ENCODE assay signal across 9 mouse cellular contexts in the genomic region with DNA sequence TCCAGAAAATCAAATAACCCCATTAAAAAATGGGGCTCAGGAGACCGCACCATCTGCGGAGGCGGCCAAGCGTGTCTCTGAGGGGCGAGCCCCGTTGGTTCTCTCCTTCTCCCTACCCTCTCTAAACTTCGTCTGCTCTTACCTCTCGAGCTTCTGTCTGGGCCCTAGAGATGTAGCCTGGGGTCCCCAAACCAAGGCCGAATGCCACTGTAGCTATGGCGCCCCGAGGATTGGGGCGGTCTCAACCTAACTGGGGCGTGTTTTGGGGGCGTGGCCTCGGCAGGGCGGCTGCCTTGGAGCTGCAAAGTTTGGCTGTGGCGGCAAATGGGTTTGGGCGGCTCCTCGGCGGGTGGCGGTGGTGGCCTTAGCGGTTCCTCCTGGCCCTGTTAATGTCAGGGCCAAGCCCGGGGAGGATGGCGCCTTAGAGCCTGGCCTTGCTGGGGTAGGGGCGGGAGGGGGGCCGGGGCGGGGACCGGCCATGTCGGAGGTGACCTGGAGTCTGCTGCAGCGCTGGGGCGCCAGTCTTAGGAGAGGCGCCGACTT. TPM values are rescaled to one million over a fixed set of nuclear protein-coding genes. Genes with fewer than 3 reads are reported as not detected.
DNase-seq lines count a peak whose midpoint lies in the region; ATAC-seq and TF ChIP-seq lines count a peak whose summit lies in the region.
"Not testable (repeated sequence)": the region's sequence is repeated elsewhere in the genome, so short reads cannot be mapped to it uniquely, and the experiment has no call there.
"Had no signal": no experiment of that assay in that cellular context is flagged by ENCODE, and none has a peak within 500 bp of the region (broad histone marks: within the 10 kb centered on the region; RNA-seq: fewer than 3 reads in every experiment).

No protein-coding gene starts in this region.

- H3K27ac ChIP-seq in MEL (ENCODE audit: control insufficient read depth, low read depth, low read length): peak overlapping the region; percentile 60; the same call in 1 of the 2 replicates
- not testable (repeated sequence) for H3K27ac ChIP-seq in forebrain, embryonic 13.5 days; limb, embryonic 10.5 days; lung, embryonic 15.5 days; neural tube, embryonic 12.5 days

- H3K4me2 ChIP-seq in forebrain, embryonic 13.5 days; lung, embryonic 15.5 days: not testable (repeated sequence)
- 0 out of 2 replicates have a peak overlapping the region, but pooled peaks have one; percentile 12 for H3K4me2 ChIP-seq in neural tube, embryonic 12.5 days (replicated peaks)

- 0 out of 2 replicates have a peak, but pooled peaks have one; percentile 13 for ATAC-seq in forebrain, embryonic 13.5 days
- peak; percentile 46; the same call in 1 of the 2 replicates for ATAC-seq in lung, embryonic 15.5 days (ENCODE audit: borderline replicate concordance, extremely low read depth, low FRiP score, low TSS enrichment)
- not testable (repeated sequence) for ATAC-seq in neural tube, embryonic 12.5 days (ENCODE audit: low FRiP score, low read depth)

- TF ChIP-seq RAD21 in MEL (IDR thresholded peaks at IDR 0.05; ENCODE audit: low read depth, low read length): not testable (repeated sequence)

- H3K36me3 ChIP-seq in MEL (ENCODE audit: control insufficient read depth in 1 of 2, insufficient read depth in 2 of 2, low read length in 2 of 2); forebrain, embryonic 13.5 days (ENCODE audit: poor library complexity, severe bottlenecking); limb, embryonic 10.5 days; lung, embryonic 15.5 days; neural tube, embryonic 12.5 days: not testable (repeated sequence)

- TF ChIP-seq POLR2A in MEL (IDR thresholded peaks at IDR 0.05; ENCODE audit: control insufficient read depth in 1 of 2, insufficient read depth in 1 of 2, low read depth in 1 of 2, low read length in 2 of 2, poor library complexity in 1 of 2): not testable (repeated sequence)

- peak overlapping the region; percentile 37 to 68; a peak in 3 of 4 replicates for H3K4me3 ChIP-seq in MEL (ENCODE audit: control insufficient read depth in 1 of 2, insufficient read depth in 1 of 2, low read depth in 2 of 2, low read length in 2 of 2)
- H3K4me3 ChIP-seq in forebrain, embryonic 13.5 days; lung, embryonic 15.5 days; neural tube, embryonic 12.5 days: not testable (repeated sequence)
- peak overlapping the region; percentile 22 for H3K4me3 ChIP-seq in limb, embryonic 10.5 days

- H3K79me2 ChIP-seq in MEL (ENCODE audit: control insufficient read depth, insufficient read depth, low read length, poor library complexity): not testable (repeated sequence)

- 40% methylated on average over 33 of the region's 33 CpGs for WGBS in forebrain, embryonic 13.5 days
- WGBS in limb, embryonic 10.5 days: 42% methylated on average over 33 of the region's 33 CpGs
- WGBS in lung, embryonic 15.5 days: 42% methylated on average over 26 of the region's 33 CpGs
- 39% methylated on average over 33 of the region's 33 CpGs for WGBS in neural tube, embryonic 12.5 days

- TF ChIP-seq CTCF in MEL (IDR thresholded peaks at IDR 0.05 in 2 of 3, conservative IDR thresholded peaks at IDR 0.05 in 1 of 3; ENCODE audit: control insufficient read depth in 1 of 3, insufficient read depth in 1 of 3, low read depth in 2 of 3, low read length in 3 of 3, poor library complexity in 1 of 3, severe bottlenecking in 1 of 3): not testable (repeated sequence)

- H3K9me3 ChIP-seq in MEL (replicated peaks; ENCODE audit: insufficient read depth, low read length); forebrain, embryonic 13.5 days (replicated peaks); limb, embryonic 10.5 days (replicated peaks); lung, embryonic 15.5 days; neural tube, embryonic 12.5 days: not testable (repeated sequence)

- DNase-seq in MEL (ENCODE audit: low read depth, low spot score): peak; percentile 21
- peak; percentile 20 to 29 for DNase-seq in cerebellum, postnatal 25 days
- peak; percentile 20 for DNase-seq in heart, postnatal 4 days
- DNase-seq in limb, embryonic 10.5 days (ENCODE audit: low spot score): not testable (repeated sequence)
- DNase-seq in thymus, postnatal 4 days: peak; percentile 24

- not testable (repeated sequence) for TF ChIP-seq EP300 in MEL (IDR thresholded peaks at IDR 0.05; ENCODE audit: low read depth in 1 of 2, low read length in 2 of 2)

- H3K4me1 ChIP-seq in MEL (ENCODE audit: control insufficient read depth in 1 of 2, insufficient read depth in 2 of 2, low read length in 2 of 2); forebrain, embryonic 13.5 days; limb, embryonic 10.5 days; lung, embryonic 15.5 days; neural tube, embryonic 12.5 days: not testable (repeated sequence)

- H3K27me3 ChIP-seq in MEL (ENCODE audit: control insufficient read depth in 1 of 2, insufficient read depth in 2 of 2, low read length in 2 of 2); forebrain, embryonic 13.5 days; limb, embryonic 10.5 days (ENCODE audit: low read depth, poor library complexity, severe bottlenecking); lung, embryonic 15.5 days; neural tube, embryonic 12.5 days (replicated peaks): not testable (repeated sequence)

- peak overlapping the region; percentile 61 for H3K9ac ChIP-seq in MEL (ENCODE audit: control insufficient read depth, low read depth, low read length, poor library complexity, severe bottlenecking)
- H3K9ac ChIP-seq in forebrain, embryonic 13.5 days; lung, embryonic 15.5 days; neural tube, embryonic 12.5 days: not testable (repeated sequence)

RNA-seq across cellular contexts. Expression of gene Cd209f, which starts 18.4 kb away (rescaled TPM):
- total RNA-seq in MEL (2012; rRNA removed): not detected in 2 replicates
- polyA plus RNA-seq in MEL (2012; ENCODE audit: insufficient read depth in 1 of 2, insufficient read length in 2 of 2, low read depth in 1 of 2, low replicate concordance in 2 of 2, missing spikeins in 1 of 2): not detected
- polyA plus RNA-seq in forebrain, embryonic 13.5 days (2015; fragmentation: Nextera tagmentation; extraction: Ambion mirVana): not detected in 2 replicates
- total RNA-seq in heart, postnatal 4 days (2021): not detected
- polyA plus RNA-seq in limb, embryonic 10.5 days (2016; fragmentation: Nextera tagmentation; extraction: Ambion mirVana): not detected in 2 replicates
- not detected in 2 replicates for polyA plus RNA-seq in lung, embryonic 15.5 days (2015; fragmentation: Nextera tagmentation; extraction: Ambion mirVana)
- polyA plus RNA-seq in neural tube, embryonic 12.5 days (2016; fragmentation: Nextera tagmentation; extraction: Ambion mirVana): not detected in 2 replicates

RNA-seq across cellular contexts. Expression of gene Cd209g, which starts 46.6 kb away (rescaled TPM):
- not detected in 2 replicates for total RNA-seq in MEL (2012; rRNA removed)
- polyA plus RNA-seq in MEL (2012; ENCODE audit: insufficient read depth in 1 of 2, insufficient read length in 2 of 2, low read depth in 1 of 2, low replicate concordance in 2 of 2, missing spikeins in 1 of 2): not detected
- not detected in 2 replicates for polyA plus RNA-seq in forebrain, embryonic 13.5 days (2015; fragmentation: Nextera tagmentation; extraction: Ambion mirVana)
- total RNA-seq in heart, postnatal 4 days (2021): not detected
- polyA plus RNA-seq in limb, embryonic 10.5 days (2016; fragmentation: Nextera tagmentation; extraction: Ambion mirVana): not detected in 2 replicates
- not detected in 2 replicates for polyA plus RNA-seq in lung, embryonic 15.5 days (2015; fragmentation: Nextera tagmentation; extraction: Ambion mirVana)
- polyA plus RNA-seq in neural tube, embryonic 12.5 days (2016; fragmentation: Nextera tagmentation; extraction: Ambion mirVana): not detected in 2 replicates
- total RNA-seq: layer of hippocampus, adult 2 months had no signal
